Mouse (Mus musculus) limb, embryonic 11.5 days (tissue): ENCODE data around the gene 1700123O20Rik. TPM values are rescaled to one million over a fixed set of nuclear protein-coding genes. Genes with fewer than 3 reads are reported as not detected.

Experiments
- ATAC-seq: fragments of 200-750 bp; cut with Nextera tagmentation; 2 replicates; pipeline ENCODE4 v1.8.0; 2017; ENCODE audit warnings: low read depth; ENCODE audit not compliant: insufficient number of reproducible peaks, low FRiP score, low TSS enrichment
- DNase-seq: peaks from one replicate; pipeline ENCODE4 v3.0.0-alpha.2; 2015; ENCODE audit warnings: low spot score
- H3K27ac ChIP-seq: fragments of 300-500 bp; sonication (generic); replicated peaks from 2 replicates; pipeline ENCODE4 v1.5.1; 2014; ENCODE audit warnings: low read depth, mild to moderate bottlenecking, low read length
- H3K27me3 ChIP-seq: fragments of 300-500 bp; sonication (generic); 2 replicates; pipeline ENCODE4 v1.6.1; 2014; ENCODE audit warnings: mild to moderate bottlenecking, low read length, mixed read lengths; ENCODE audit not compliant: control insufficient read depth, insufficient read depth
- H3K36me3 ChIP-seq: fragments of 300-500 bp; sonication (generic); 2 replicates; pipeline ENCODE4 v1.6.1; 2014; ENCODE audit warnings: mild to moderate bottlenecking, low read length, moderate library complexity, mixed read lengths; ENCODE audit not compliant: control insufficient read depth, insufficient read depth
- H3K4me1 ChIP-seq: fragments of 300-500 bp; sonication (generic); 2 replicates; pipeline ENCODE4 v1.6.1; 2014; ENCODE audit warnings: low read length, mixed read lengths; ENCODE audit not compliant: control insufficient read depth, insufficient read depth
- H3K4me2 ChIP-seq: fragments of 300-500 bp; sonication (generic); 2 replicates; pipeline ENCODE4 v1.6.1; 2014; ENCODE audit warnings: low read depth, mild to moderate bottlenecking, moderate library complexity; ENCODE audit not compliant: severe bottlenecking
- H3K4me3 ChIP-seq: fragments of 300-500 bp; sonication (generic); 2 replicates; pipeline ENCODE4 v1.5.1; 2014; ENCODE audit warnings: low read depth, low read length
- H3K9ac ChIP-seq: fragments of 300-500 bp; sonication (generic); 2 replicates; pipeline ENCODE4 v1.6.1; 2014; ENCODE audit warnings: mild to moderate bottlenecking, low read length
- H3K9me3 ChIP-seq: fragments of 300-500 bp; sonication (generic); 2 replicates; pipeline ENCODE4 v1.6.1; 2016; ENCODE audit warnings: low read length; ENCODE audit not compliant: control insufficient read depth
- WGBS: fragments of 180-500 bp; shearing (Covaris S2); extraction: QIAGEN DNeasy Blood & Tissue Kit; methylation state at CpG from one replicate; pipeline ENCODE4 v1.1.7; 2014; 5-methylcytosine and 5-hydroxymethylcytosine counted together
- polyA plus RNA-seq: library from polyadenylated mRNA; unstranded; fragments of >200 nt; fragmentation: Nextera tagmentation; extraction: Ambion mirVana; gene quantifications from 2 replicates; pipeline ENCODE4 v1.2.1, GENCODE M21; 2014

Gene 1700123O20Rik
- polyA plus RNA-seq, 1 experiment from 2014 or later, result 114 TPM

- ATAC-seq (no peak), DNase-seq (no peak)
- Histone ChIP-seq H3K4me1 (no peaks in the 10 kb centered on the region), H3K9me3 (no peaks in the 10 kb centered on the region), H3K4me3 (no peak overlapping the region), H3K9ac (no peak overlapping the region), H3K27ac (no peak overlapping the region), H3K36me3 (peaks cover 28% of the 10 kb centered on the region), H3K4me2 (no peak overlapping the region), H3K27me3 (no peaks in the 10 kb centered on the region)
- 85% methylated on average over 2 of the region's 2 CpGs for WGBS
Observed at GRCm38 (mm10) chr14:54660009-54660408, 26.0 kb upstream of the 1700123O20Rik start.

- ATAC-seq, result no peak
- H3K36me3 ChIP-seq, result peaks cover 47% of the 10 kb centered on the region
- 91% methylated on average over 10 of the region's 10 CpGs for WGBS
Observed at GRCm38 (mm10) chr14:54664477-54665222, 21.4 kb upstream of the 1700123O20Rik start.

GRCm38 (mm10) chr14:54669381-54669780, 16.6 kb upstream of the 1700123O20Rik start:
- H3K27ac ChIP-seq, result no peak overlapping the region
- peak; percentile 58 for DNase-seq
- WGBS, result 84% methylated on average over 4 of the region's 4 CpGs
- no peak for ATAC-seq
- H3K9me3 ChIP-seq, result no peaks in the 10 kb centered on the region
- no peaks in the 10 kb centered on the region for H3K27me3 ChIP-seq
- no peak overlapping the region for H3K4me3 ChIP-seq
- no peaks in the 10 kb centered on the region for H3K4me1 ChIP-seq
- H3K4me2 ChIP-seq, result no peak overlapping the region
- peaks cover 37% of the 10 kb centered on the region for H3K36me3 ChIP-seq
- H3K9ac ChIP-seq, result no peak overlapping the region

More at GRCm38 (mm10) chr14:54664477-54665222, 21.4 kb upstream of the 1700123O20Rik start:
- no peak overlapping the region for H3K27ac ChIP-seq
- H3K27me3 ChIP-seq, result no peaks in the 10 kb centered on the region
- no peaks in the 10 kb centered on the region for H3K9me3 ChIP-seq
- no peak for DNase-seq
- no peak overlapping the region for H3K9ac ChIP-seq
- H3K4me1 ChIP-seq, result no peaks in the 10 kb centered on the region
- H3K4me3 ChIP-seq, result no peak overlapping the region
- no peak overlapping the region for H3K4me2 ChIP-seq

GRCm38 (mm10) chr14:54674317-54674716, 11.7 kb upstream of the 1700123O20Rik start:
- Histone ChIP-seq H3K9me3 (no peaks in the 10 kb centered on the region), H3K27me3 (no peaks in the 10 kb centered on the region), H3K9ac (no peak overlapping the region), H3K4me2 (no peak overlapping the region), H3K27ac (no peak overlapping the region), H3K36me3 (peaks cover 24% of the 10 kb centered on the region), H3K4me3 (no peak overlapping the region), H3K4me1 (no peaks in the 10 kb centered on the region)
- WGBS, result 78% methylated on average over 2 of the region's 2 CpGs
- no peak for ATAC-seq
- no peak for DNase-seq

GRCm38 (mm10) chr14:54676290-54676689, 9.7 kb upstream of the 1700123O20Rik start:
- Histone ChIP-seq H3K9ac (no peak overlapping the region), H3K4me3 (no peak overlapping the region), H3K27ac (no peak overlapping the region), H3K4me2 (no peak overlapping the region), H3K9me3 (no peaks in the 10 kb centered on the region), H3K4me1 (no peaks in the 10 kb centered on the region), H3K27me3 (no peaks in the 10 kb centered on the region), H3K36me3 (peaks cover 21% of the 10 kb centered on the region)
- DNase-seq, result no peak
- WGBS, result 94% methylated on average over 5 of the region's 5 CpGs
- ATAC-seq, result no peak

DNA sequence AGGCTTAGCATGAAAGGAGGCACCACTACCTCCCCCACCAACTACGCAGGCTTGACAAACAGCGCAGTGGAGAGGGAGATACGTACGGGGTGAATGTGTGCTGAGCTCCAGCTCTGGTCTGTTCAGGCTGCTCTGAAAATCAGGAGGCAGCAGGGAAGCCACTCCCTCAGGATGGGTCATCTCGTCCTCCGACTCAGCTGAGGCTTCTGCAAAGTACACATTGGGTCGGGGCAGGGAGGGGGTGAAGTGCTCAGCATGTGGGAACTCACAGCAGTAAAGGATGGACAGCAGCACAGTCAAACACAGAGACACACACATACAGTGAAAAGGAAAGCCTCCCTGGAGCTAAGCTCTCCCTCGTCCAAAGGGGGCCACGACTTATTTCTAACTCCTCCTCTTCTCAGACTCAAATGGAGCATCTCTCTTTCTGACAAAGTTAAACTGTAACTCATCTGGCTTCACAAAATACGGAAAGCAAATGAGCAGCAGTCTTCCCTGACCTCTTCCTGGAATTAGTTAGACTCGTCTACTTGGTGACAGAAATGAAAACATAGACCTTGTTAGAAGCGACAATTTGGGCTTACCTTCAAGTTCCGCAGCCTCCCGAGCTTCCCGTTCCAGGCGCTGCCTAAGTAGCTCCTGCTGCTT, 7.2 kb upstream of the 1700123O20Rik start:
- Histone ChIP-seq H3K9me3 (no peaks in the 10 kb centered on the region), H3K4me3 (no peak overlapping the region), H3K27me3 (no peaks in the 10 kb centered on the region), H3K36me3 (peaks cover 23% of the 10 kb centered on the region), H3K27ac (no peak overlapping the region), H3K4me1 (no peaks in the 10 kb centered on the region), H3K4me2 (no peak overlapping the region), H3K9ac (no peak overlapping the region)
- ATAC-seq, result no peak
- DNase-seq, result no peak
- 93% methylated on average over 16 of the region's 16 CpGs for WGBS

GRCm38 (mm10) chr14:54682396-54682795, 3.6 kb upstream of the 1700123O20Rik start:
- Histone ChIP-seq H3K27ac (no peak overlapping the region), H3K4me2 (no peak overlapping the region), H3K9ac (no peak overlapping the region), H3K4me3 (no peak overlapping the region), H3K27me3 (no peaks in the 10 kb centered on the region), H3K4me1 (peaks cover 8% of the 10 kb centered on the region; the same call in 1 of the 2 replicates), H3K36me3 (peaks cover 11% of the 10 kb centered on the region), H3K9me3 (no peaks in the 10 kb centered on the region)
- 92% methylated on average over 3 of the region's 3 CpGs for WGBS
- no peak for DNase-seq
- ATAC-seq, result no peak

DNA sequence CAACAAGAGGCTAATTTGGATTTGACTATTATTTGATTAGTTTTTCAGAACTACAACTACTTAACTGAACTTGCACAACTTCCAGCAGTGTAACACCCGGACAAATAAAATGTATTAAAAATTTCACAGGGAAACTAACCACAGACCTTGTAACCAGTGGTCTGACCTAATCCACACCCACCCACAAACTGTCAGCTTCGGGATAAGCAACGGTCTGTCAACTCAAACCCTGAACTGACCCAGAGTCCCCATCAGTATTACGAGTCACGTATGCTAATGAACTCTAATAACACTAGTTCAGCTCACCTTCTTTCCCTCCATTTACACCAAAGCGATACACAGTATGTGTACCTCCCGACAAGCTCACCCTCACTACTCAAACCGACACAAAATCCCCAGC, 545 bp upstream of the 1700123O20Rik start:
- WGBS, result 13% methylated on average over 8 of the region's 8 CpGs
- Histone ChIP-seq H3K9ac (peak overlapping the region; percentile 94), H3K4me3 (peak overlapping the region; percentile 84), H3K27me3 (no peaks in the 10 kb centered on the region), H3K9me3 (no peaks in the 10 kb centered on the region), H3K27ac (no peak overlapping the region), H3K4me1 (peaks cover 12% of the 10 kb centered on the region; the same call in 1 of the 2 replicates), H3K36me3 (peaks cover 15% of the 10 kb centered on the region; the same call in 1 of the 2 replicates), H3K4me2 (peak overlapping the region; percentile 72)
- ATAC-seq (peak; percentile 14; the same call in 1 of the 2 replicates), DNase-seq (no peak)
